Mouse (Mus musculus) ES-Bruce4 (cell line): ENCODE results near the gene Cpd. TPM values are rescaled to one million over a fixed set of nuclear protein-coding genes. Genes with fewer than 3 reads are reported as not detected.

Experiments used
- H3K27ac ChIP-seq: 2 replicates; pipeline ENCODE4 v1.5.1; 2012; ENCODE audit warnings: low read length, inconsistent platforms; ENCODE audit not compliant: insufficient read depth
- H3K27me3 ChIP-seq: 2 replicates; pipeline ENCODE4 v1.6.1; 2012; ENCODE audit warnings: mild to moderate bottlenecking, low read length, inconsistent platforms; ENCODE audit not compliant: control insufficient read depth, poor library complexity, insufficient read depth, severe bottlenecking
- H3K36me3 ChIP-seq: 2 replicates; pipeline ENCODE4 v1.6.1; 2012; ENCODE audit warnings: inconsistent platforms, mild to moderate bottlenecking, low read length, moderate library complexity; ENCODE audit not compliant: control insufficient read depth, poor library complexity, insufficient read depth, severe bottlenecking
- H3K4me1 ChIP-seq: one replicate; pipeline ENCODE4 v1.8.1; 2011; ENCODE audit warnings: low read length; ENCODE audit not compliant: control insufficient read depth, insufficient read depth
- H3K4me3 ChIP-seq: 2 replicates; pipeline ENCODE4 v1.5.1; 2011; ENCODE audit warnings: low read depth, mild to moderate bottlenecking, low read length
- H3K9ac ChIP-seq: 2 replicates; pipeline ENCODE4 v1.6.1; 2012; ENCODE audit warnings: low read depth, mild to moderate bottlenecking, inconsistent platforms; ENCODE audit not compliant: poor library complexity, severe bottlenecking
- H3K9me3 ChIP-seq: replicated peaks from 2 replicates; pipeline ENCODE4 v1.6.1; 2012; ENCODE audit warnings: mild to moderate bottlenecking, low read length, inconsistent platforms; ENCODE audit not compliant: control insufficient read depth, poor library complexity, insufficient read depth, severe bottlenecking
- CTCF ChIP-seq: IDR thresholded peaks from one replicate; pipeline ENCODE4 v1.8.1; 2011; ENCODE audit warnings: low read depth, low read length
- EP300 ChIP-seq: IDR thresholded peaks from 2 replicates; pipeline ENCODE4 v1.6.1; 2011; ENCODE audit warnings: low read depth, low read length; ENCODE audit not compliant: insufficient read depth
- POLR2A ChIP-seq: IDR thresholded peaks from one replicate; pipeline ENCODE4 v1.8.1; 2011; ENCODE audit warnings: low read length; ENCODE audit not compliant: insufficient read depth
- polyA plus RNA-seq: library from polyadenylated mRNA; stranded (reverse); fragments of >200 nt; gene quantifications from 2 replicates; pipeline ENCODE4 v1.2.4, GENCODE M21; 2011; ENCODE audit warnings: low read depth; ENCODE audit not compliant: missing spikeins, insufficient read depth, insufficient read length

Gene Cpd
- polyA plus RNA-seq, 1 experiment: 30.1 TPM

GRCm38 (mm10) chr11:76763741-76764122 is 83.1 kb downstream of the Cpd start:
- H3K4me3 ChIP-seq: no peak overlapping the region
- H3K4me1 ChIP-seq: no peaks in the 10 kb centered on the region
- no peak overlapping the region for H3K27ac ChIP-seq
- TF ChIP-seq POLR2A (no peak), EP300 (no peak), CTCF (no peak)
- peak overlapping the region; percentile 50; the same call in 1 of the 2 replicates for H3K9ac ChIP-seq
- no peaks in the 10 kb centered on the region for H3K9me3 ChIP-seq
- peaks cover 3% of the 10 kb centered on the region; the same call in 1 of the 2 replicates for H3K36me3 ChIP-seq
- H3K27me3 ChIP-seq: no peaks in the 10 kb centered on the region

- Histone ChIP-seq H3K36me3 (peaks cover 3% of the 10 kb centered on the region; the same call in 1 of the 2 replicates), H3K27ac (no peak within 1 kb of the TSS), H3K27me3 (no peaks in the 10 kb centered on the region), H3K4me1 (no peaks in the 10 kb centered on the region), H3K9me3 (no peaks in the 10 kb centered on the region), H3K9ac (peak within 1 kb of the TSS; percentile 50), H3K4me3 (peak within 1 kb of the TSS; percentile 67)
- TF ChIP-seq CTCF: peak; percentile 68
- TF ChIP-seq EP300: peak; percentile 8; the same call in 1 of the 2 replicates
- peak; percentile 75 for TF ChIP-seq POLR2A
Measured at GRCm38 (mm10) chr11:76763053-76763740, 83.6 kb downstream of the Cpd start, which contains the start of gene Gosr1. Gosr1 (minus strand) TSS chr11:76763579.

GRCm38 (mm10) chr11:76752276-76752675 is 94.5 kb downstream of the Cpd start:
- H3K27me3 ChIP-seq: no peaks in the 10 kb centered on the region
- no peak overlapping the region for H3K4me3 ChIP-seq
- H3K9me3 ChIP-seq: no peaks in the 10 kb centered on the region
- no peak for TF ChIP-seq POLR2A
- TF ChIP-seq CTCF: no peak
- no peak for TF ChIP-seq EP300
- H3K4me1 ChIP-seq: peaks cover 3% of the 10 kb centered on the region
- no peak overlapping the region for H3K9ac ChIP-seq
- peaks cover 28% of the 10 kb centered on the region for H3K36me3 ChIP-seq
- H3K27ac ChIP-seq: no peak overlapping the region

GRCm38 (mm10) chr11:76748819-76749218 is 98.0 kb downstream of the Cpd start:
- Histone ChIP-seq H3K36me3 (peaks cover 28% of the 10 kb centered on the region), H3K27ac (no peak overlapping the region), H3K9me3 (no peaks in the 10 kb centered on the region), H3K4me1 (peaks cover 2% of the 10 kb centered on the region), H3K9ac (no peak overlapping the region), H3K27me3 (no peaks in the 10 kb centered on the region), H3K4me3 (no peak overlapping the region)
- TF ChIP-seq CTCF: no peak
- no peak for TF ChIP-seq POLR2A
- no peak for TF ChIP-seq EP300

GRCm38 (mm10) chr11:76745921-76746320 is 100.9 kb downstream of the Cpd start:
- no peaks in the 10 kb centered on the region for H3K9me3 ChIP-seq
- H3K4me1 ChIP-seq: peaks cover under 1% of the 10 kb centered on the region
- TF ChIP-seq POLR2A: no peak
- no peak for TF ChIP-seq EP300
- no peak for TF ChIP-seq CTCF
- no peak overlapping the region for H3K9ac ChIP-seq
- H3K4me3 ChIP-seq: no peak overlapping the region
- H3K27me3 ChIP-seq: no peaks in the 10 kb centered on the region
- H3K36me3 ChIP-seq: peaks cover 25% of the 10 kb centered on the region
- H3K27ac ChIP-seq: no peak overlapping the region

- H3K9me3 ChIP-seq: no peaks in the 10 kb centered on the region
- H3K27me3 ChIP-seq: no peaks in the 10 kb centered on the region
- no peaks in the 10 kb centered on the region for H3K4me1 ChIP-seq
- TF ChIP-seq EP300 (no peak), CTCF (peak; percentile 26)
- no peak overlapping the region for H3K27ac ChIP-seq
- H3K36me3 ChIP-seq: peaks cover 18% of the 10 kb centered on the region
- no peak overlapping the region for H3K4me3 ChIP-seq
- H3K9ac ChIP-seq: no peak overlapping the region
Measured at GRCm38 (mm10) chr11:76744550-76744949, 102.3 kb downstream of the Cpd start.
